Mouse (Mus musculus): ENCODE results near the gene Mt1. TPM values are rescaled to one million over a fixed set of nuclear protein-coding genes. Genes with fewer than 3 reads are reported as not detected.
A peak's percentile ranks its signal among the peaks of the same experiment; 100 is the strongest.

The Mt1 gene
- total RNA-seq, 2 experiments from 2014 or later: 636 to 650 TPM

DNA sequence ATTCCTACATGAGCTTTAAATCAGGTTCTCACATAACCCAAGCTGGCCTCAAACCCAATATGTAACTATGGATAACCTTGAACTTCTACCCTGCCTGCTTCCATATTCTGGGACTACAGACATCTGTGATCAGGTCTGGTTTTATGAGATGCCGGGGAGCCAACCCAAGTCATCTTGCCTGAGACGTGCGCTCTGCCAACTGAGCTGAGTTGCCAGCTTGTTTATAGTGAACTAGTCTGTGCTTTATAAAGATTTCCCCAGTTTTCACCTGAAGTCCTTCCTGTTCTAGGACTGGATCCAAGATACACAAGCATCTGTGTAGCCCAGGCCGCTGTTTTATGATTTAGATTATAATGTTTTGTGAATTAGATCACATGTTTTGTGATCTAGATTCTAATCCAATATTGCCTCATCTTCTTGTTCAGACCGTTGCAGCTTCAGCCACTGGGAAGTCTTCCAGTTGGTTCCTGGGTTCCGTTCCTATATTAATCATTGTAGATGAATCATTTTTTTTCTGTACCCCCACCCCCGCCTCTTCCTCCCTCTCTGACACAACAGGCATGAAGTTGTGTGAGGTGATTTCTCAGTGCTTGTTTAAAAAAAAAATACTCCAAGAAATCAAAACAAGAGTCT, 15.8 kb downstream of the Mt1 start:
- TF ChIP-seq CTCF (conservative IDR thresholded peaks at IDR 0.05): no peak
- DNase-seq (ENCODE audit: low spot score in 2 of 2): peak in 1 of 2 experiments; percentile 42
- Histone ChIP-seq H3K4me3 (no peak overlapping the region), H3K27ac (peak overlapping the region; percentile 18; the same call in 1 of the 2 replicates)

DNA sequence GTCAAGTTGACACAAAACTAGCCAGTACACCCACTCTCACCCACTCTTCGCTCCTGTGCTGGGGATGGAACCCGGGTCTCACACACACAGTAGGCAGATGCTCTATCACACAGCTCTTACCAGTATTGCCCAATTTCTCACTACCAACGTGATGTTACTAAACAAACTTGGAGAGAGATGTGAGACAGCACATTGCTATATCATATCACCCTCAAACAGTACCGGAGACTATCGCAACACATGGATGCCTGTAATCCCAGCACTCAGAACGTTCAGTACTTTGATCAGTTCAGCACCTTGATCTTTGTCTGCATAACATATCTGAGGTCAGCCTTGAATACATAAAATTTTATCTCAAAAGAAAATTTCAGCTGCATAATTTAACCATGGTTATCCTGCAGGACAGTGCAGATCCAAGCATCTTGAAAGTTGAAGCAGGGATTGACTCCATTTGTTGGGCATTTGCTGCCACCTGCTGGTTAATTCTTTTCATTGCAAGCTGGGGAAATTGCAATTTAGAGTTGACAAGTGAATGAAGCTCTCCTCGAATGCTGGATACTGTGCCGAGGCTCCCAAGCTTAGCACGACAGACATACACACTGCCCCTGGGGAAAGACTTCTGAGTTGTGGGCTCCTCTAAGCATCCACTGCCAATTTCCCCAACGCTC, 20.5 kb downstream of the Mt1 start:
- Histone ChIP-seq H3K4me3 (no peak overlapping the region), H3K27ac (no peak overlapping the region)
- peak; percentile 90 for TF ChIP-seq CTCF (conservative IDR thresholded peaks at IDR 0.05)
- peak; percentile 64 to 87 for DNase-seq (ENCODE audit: low spot score in 2 of 2)

- no peak for DNase-seq (ENCODE audit: low spot score in 2 of 2)
- TF ChIP-seq CTCF (conservative IDR thresholded peaks at IDR 0.05): no peak
- Histone ChIP-seq H3K27ac (no peak overlapping the region), H3K4me3 (no peak overlapping the region)
These were observed 25.2 kb downstream of the Mt1 start for GRCm38 (mm10) chr8:94204043-94204442.

- DNase-seq (ENCODE audit: low spot score in 2 of 2): peak in 1 of 2 experiments; percentile 73
- peak; percentile 93 for TF ChIP-seq CTCF (conservative IDR thresholded peaks at IDR 0.05)
- Histone ChIP-seq H3K4me3 (no peak overlapping the region), H3K27ac (0 out of 2 replicates have a peak overlapping the region, but pooled peaks have one; percentile 18)
These were observed 26.9 kb downstream of the Mt1 start for GRCm38 (mm10) chr8:94205736-94206135.

DNA sequence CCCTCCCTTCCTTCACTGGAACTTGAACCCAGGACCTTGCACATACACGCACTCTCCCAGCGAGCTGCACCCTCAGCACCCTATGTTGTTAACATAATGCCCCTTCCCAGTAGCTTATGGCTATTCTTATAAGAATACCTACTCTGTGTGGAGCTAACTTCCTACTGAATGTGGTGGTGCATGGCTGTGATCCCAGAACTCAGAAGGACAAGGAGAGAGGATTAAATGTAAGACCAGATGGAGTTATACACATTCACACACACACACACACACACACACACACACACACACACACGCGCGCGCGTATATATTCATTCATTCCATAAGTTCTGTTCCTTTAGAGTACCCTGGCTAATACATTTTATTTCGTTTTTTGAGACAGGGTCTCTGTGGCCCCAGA, 27.4 kb downstream of the Mt1 start:
- DNase-seq (ENCODE audit: low spot score in 2 of 2): no peak
- H3K4me3 ChIP-seq: no peak overlapping the region
- H3K27ac ChIP-seq: 0 out of 2 replicates have a peak overlapping the region, but pooled peaks have one; percentile 18
- TF ChIP-seq CTCF (conservative IDR thresholded peaks at IDR 0.05): no peak

DNA sequence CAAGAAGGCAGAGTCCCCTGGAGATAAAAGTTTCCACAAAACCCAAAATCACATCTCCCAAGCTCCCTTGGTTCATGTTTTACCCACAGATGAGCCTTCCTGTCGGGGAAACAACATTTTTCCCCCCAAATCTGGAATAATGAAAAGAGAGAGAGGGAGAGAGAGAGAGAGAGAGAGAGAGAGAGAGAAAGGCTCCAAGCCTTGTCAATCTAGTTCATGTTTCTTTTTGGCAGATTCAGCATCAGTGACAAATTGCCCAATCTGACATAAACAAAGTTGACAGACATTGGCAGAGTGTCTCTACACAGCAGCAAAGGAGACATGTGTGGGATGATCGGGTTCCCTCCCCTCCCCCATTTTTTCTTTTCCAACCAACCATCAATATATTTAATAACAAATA, 28.6 kb downstream of the Mt1 start:
- Histone ChIP-seq H3K4me3 (no peak overlapping the region), H3K27ac (peak overlapping the region; percentile 97; the same call in 1 of the 2 replicates)
- peak in 1 of 2 experiments; percentile 49 for DNase-seq (ENCODE audit: low spot score in 2 of 2)
- no peak for TF ChIP-seq CTCF (conservative IDR thresholded peaks at IDR 0.05)

- no peak overlapping the region for H3K4me3 ChIP-seq
- DNase-seq (ENCODE audit: low spot score in 2 of 2): peak; percentile 61 to 78
- H3K27ac ChIP-seq: peak overlapping the region; percentile 97
- TF ChIP-seq CTCF (conservative IDR thresholded peaks at IDR 0.05): no peak
These were observed 30.8 kb downstream of the Mt1 start for GRCm38 (mm10) chr8:94209639-94210038.

- H3K27ac ChIP-seq: peak overlapping the region; percentile 97
- no peak for DNase-seq (ENCODE audit: low spot score in 2 of 2)
- no peak for TF ChIP-seq CTCF (conservative IDR thresholded peaks at IDR 0.05)
These were observed 31.3 kb downstream of the Mt1 start for GRCm38 (mm10) chr8:94210225-94210624.

DNA sequence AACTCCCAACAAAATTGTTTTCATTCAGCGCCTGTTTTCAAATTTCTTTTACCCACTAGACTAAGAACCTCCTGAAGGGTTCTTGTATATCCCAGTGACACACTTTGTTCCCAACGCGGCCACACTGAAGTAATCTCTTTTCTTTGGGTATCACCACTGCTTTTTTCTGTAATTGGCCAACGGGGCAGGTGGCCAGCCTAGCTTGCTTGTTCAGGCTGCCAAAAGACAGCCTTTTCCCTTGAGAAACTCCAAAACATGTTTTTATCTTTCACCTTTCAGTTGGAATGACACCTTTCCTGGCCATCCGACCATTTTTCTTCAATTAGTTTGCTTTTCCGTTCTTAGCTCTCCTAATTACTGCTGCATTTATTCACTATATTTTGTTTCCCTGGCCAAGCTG, 34.9 kb downstream of the Mt1 start:
- TF ChIP-seq CTCF (conservative IDR thresholded peaks at IDR 0.05): no peak
- no peak for DNase-seq (ENCODE audit: low spot score in 2 of 2)
- H3K27ac ChIP-seq: peak overlapping the region; percentile 84
- peak overlapping the region; percentile 88 for H3K4me3 ChIP-seq

More at GRCm38 (mm10) chr8:94210225-94210624, 31.3 kb downstream of the Mt1 start:
- H3K4me3 ChIP-seq: no peak overlapping the region

GRCm38 (mm10) chr8:94214252-94215173, 35.6 kb downstream of the Mt1 start, which contains the start of gene Nup93:
TSS of gene Nup93 (plus strand) at chr8:94214564.
- DNase-seq (ENCODE audit: low spot score in 2 of 2): peak; percentile 97 to 98
- peak within 1 kb of the TSS; percentile 84 for H3K27ac ChIP-seq
- peak within 1 kb of the TSS; percentile 88 for H3K4me3 ChIP-seq
- TF ChIP-seq CTCF (conservative IDR thresholded peaks at IDR 0.05): peak; percentile 29; the same call in 1 of the 2 replicates

- H3K4me3 ChIP-seq: peak overlapping the region; percentile 13; the same call in 1 of the 2 replicates
- no peak for TF ChIP-seq CTCF (conservative IDR thresholded peaks at IDR 0.05)
- peak overlapping the region; percentile 92 for H3K27ac ChIP-seq
- DNase-seq (ENCODE audit: low spot score in 2 of 2): peak; percentile 60 to 62
These were observed 48.6 kb downstream of the Mt1 start for GRCm38 (mm10) chr8:94227381-94227939.

Other genes with a start within 250 kb of the Mt1 start
- gene Amfr, start 166.2 kb upstream of the Mt1 start, total RNA-seq (2021): 100 to 1,000 TPM; 122 to 128 TPM
- gene Nudt21, start 142.1 kb upstream of the Mt1 start, total RNA-seq (2021): 10 to 100 TPM; 53.3 to 56.6 TPM
- gene Ogfod1, start 141.9 kb upstream of the Mt1 start, total RNA-seq (2021): 100 to 1,000 TPM; 108 to 110 TPM
- gene Bbs2, start 80.2 kb upstream of the Mt1 start, total RNA-seq (2021): 10 to 100 TPM; 27.6 to 31.4 TPM
- not detected for gene Mt4, start 41.9 kb upstream of the Mt1 start, total RNA-seq (2021)
- 1,000 to 10,000 TPM; 1,175 to 1,192 TPM for gene Mt3, start 26.5 kb upstream of the Mt1 start, total RNA-seq (2021)
- gene Mt2, start 6.4 kb upstream of the Mt1 start, total RNA-seq (2021): 100 to 1,000 TPM; 545 to 546 TPM
- gene Nup93, start 35.5 kb downstream of the Mt1 start, total RNA-seq (2021): 10 to 100 TPM; 62.9 to 66.3 TPM
- 1 to 10 TPM in 1 of 2 experiments, under 1 TPM in 1; 0.54 to 1.0 TPM for gene Slc12a3, start 150.1 kb downstream of the Mt1 start, total RNA-seq (2021)
- 10 to 100 TPM; 54.4 to 57.3 TPM for gene Herpud1, start 207.4 kb downstream of the Mt1 start, total RNA-seq (2021)